Mouse (Mus musculus) right cerebral cortex, adult 18-20 months (tissue): ENCODE data around the gene Nyx.
"Not testable (repeated sequence)": the region's sequence is repeated elsewhere in the genome, so short reads cannot be mapped to it uniquely, and the experiment has no call there.

ENCODE experiments used
- DNase-seq: peaks from one replicate; pipeline ENCODE4 v3.0.0; 2022; ENCODE audit warnings: mixed read lengths

The Nyx gene

DNA sequence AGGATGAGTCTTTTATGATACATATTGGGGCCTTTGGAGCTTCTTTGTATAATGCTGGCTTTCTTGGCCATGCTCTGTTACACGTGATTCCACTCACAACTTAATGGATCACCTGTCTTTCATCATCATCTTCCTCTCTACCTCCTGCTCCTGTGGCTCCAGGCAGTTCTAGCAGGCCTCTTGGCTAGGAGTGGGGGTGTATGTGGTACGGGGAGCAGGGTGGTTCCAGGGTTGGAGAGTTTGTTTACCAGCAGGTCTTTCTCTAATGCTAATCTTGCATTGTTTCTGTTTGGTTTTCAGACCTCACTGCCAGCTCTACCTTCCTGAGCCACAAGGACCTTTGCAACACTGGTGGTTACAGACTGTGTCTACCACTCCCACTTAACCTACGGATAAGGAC is at the start of gene Nyx:
Gene Nyx, plus strand, starts transcription at position 301 of the 400 bp plus-strand sequence.
- DNase-seq: no peak

DNA sequence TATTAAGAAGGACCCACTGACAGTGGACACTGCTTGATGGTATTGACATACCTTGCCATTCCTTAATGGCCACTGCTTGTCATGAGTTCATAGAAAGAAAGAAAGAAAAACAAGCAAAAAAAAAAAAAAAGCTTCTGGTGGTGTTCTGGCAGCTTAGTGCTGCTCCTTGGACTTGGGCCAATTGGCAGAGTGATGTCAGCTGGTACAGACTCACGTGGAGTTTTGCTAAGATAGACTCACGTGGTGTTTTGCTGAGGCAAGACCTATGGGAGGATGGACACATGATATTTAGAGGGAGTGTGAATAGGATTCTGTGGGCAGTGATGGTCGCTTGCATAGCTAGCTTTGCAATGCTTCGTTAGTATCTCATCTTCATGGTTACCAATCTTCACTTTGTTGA is 43.9 kb upstream of the Nyx start:
- DNase-seq: no peak

DNA sequence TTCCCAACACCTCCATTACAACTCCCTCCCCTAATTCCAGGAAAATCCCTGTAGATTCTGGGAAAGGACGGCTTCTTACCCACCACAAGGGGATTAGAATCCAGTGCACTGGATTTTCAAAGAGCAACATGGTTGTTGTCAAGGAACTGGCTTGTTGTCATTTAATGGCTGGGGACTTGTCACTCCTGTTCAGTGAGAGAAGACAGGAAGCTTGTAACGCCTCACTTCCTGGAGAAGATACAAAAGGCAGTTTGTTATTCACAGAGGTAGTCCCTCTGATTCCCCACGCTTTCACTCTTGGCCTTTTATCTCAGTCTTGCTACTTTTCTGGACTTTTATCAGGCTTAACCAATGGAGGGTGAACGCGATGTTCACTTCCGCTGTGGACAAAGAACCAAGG is 34.5 kb upstream of the Nyx start:
- DNase-seq: no peak

DNA sequence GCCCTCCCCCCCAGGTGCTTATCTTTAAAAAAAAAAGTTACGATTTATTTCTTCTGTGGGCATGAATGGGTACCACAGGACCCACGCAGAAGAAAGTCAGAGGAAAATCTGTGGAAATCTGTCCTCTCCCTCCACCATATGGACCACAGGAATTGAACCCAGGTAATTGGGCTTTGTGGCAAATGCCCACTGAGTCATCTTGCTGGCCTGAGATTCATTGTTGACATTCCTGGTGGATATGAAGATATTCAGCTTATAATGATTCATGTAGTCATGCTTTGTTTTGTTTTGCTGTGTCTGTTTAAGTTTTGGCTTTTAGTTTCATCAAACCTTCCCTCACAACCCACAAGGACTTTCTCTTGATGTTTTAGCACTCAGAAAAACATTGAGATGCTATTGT is 29.9 kb upstream of the Nyx start:
- not testable (repeated sequence) for DNase-seq

DNA sequence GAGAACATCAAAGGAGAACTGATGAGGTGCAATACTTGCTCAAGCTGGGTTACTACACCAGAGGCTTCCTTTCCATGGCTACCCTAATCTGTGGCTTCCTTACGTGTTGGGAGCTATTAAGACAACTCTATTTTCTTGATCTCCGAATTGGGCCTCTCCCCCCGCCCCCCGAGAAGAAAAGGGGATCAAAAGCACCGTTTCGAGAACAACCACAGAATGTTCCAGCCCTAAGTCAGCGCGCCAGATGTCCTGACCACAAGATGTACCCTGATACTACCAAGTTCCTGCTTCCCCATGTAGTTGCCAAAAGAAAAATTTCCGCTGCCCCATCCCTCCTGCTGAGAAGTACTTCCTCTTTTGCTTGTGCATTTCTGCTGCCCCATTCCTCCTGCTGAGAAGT is 9.4 kb upstream of the Nyx start:
- DNase-seq: not testable (repeated sequence)

DNA sequence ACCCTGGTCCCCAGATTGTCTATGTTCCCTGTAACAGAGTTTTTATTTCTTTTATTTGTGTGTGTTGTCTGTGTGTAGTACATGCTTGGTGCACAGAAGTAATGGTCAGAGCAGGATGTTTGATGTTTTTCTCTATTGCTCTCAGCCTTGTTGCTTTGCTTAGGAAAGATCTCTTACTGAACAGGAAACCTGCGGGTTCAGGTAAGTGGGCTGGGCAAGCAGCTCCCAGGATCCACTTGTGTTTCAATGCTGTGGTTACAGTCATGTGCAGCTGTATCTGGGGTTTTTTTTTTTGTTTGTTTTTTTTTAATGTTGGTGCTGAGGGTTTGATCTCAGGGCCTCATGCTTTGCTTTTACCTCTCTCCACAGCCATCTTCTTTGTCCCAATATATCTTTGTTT is 7.1 kb upstream of the Nyx start:
- DNase-seq: no peak

DNA sequence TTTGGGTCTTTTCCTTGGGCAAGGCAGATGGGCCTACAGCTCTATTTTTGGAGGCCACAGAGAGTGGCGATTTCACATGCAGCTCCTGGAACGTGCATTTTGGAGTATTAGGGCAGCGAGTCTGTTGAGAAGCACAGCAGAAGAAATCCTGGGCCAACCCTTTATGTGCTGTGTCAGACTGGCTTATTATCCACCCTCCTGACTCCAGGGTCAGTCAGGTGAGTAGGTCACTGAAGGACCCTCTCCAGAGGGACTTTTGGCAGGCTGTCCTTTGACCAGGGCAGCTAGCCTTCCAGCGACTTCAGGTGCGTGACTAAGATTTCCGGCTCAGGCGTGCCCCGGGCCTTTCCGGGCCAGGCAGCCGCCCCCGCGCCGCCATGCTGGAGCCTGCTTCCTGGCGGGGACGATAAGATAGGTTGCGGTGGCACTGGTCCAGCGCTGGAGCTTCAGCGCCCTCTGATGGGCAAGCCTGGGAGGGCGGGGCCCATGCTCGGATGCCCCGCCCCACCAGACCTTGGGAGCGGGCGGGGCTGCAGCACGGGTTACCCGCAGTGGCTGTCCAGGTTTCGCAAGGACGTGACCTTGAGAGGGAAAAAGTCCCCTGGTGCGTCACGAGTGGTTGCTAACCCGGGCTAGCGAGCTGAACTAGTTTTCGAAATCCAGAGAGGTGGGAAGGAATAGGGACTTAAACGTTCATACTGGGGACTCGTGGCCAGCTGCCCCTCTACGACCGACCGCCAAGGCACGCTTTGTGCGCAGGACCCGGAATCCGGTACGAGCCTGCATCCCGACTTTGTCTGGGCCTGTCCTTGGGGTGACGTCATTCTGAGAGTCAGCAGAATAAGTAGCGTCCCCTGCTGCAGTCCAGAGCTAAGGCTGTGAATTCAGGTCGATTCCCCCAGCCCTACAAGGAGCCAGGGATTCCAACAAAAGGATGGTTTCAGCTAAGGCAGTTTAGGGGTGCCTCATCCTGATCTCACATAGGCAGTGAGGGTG is 4.3 kb upstream of the Nyx start:
- peak; percentile 81 for DNase-seq

DNA sequence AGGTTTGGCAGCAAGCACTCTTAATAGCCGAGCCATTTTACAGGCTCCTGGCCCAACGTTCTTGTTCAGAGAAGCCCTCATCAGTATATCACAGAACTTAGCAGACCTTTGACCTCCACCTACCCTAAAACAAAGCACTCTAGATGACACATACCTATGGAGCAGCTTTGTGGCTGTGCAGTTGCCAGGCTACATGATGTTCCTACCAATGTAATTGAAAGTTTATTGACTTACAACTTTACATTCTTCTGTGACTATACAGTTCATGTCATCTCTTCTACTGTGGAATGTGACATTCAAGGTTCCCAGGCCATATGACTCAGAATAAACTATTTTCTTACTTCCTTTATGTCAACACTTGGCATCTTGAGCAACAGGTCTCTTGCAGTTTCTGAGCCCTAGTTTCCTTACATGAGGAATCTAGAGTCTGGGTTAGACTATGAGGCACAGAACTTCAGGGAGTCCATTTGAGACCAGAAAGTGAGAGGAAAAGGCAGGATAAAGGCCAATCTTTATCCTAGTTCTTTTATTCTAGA is 2.9 kb upstream of the Nyx start:
- no peak for DNase-seq

DNA sequence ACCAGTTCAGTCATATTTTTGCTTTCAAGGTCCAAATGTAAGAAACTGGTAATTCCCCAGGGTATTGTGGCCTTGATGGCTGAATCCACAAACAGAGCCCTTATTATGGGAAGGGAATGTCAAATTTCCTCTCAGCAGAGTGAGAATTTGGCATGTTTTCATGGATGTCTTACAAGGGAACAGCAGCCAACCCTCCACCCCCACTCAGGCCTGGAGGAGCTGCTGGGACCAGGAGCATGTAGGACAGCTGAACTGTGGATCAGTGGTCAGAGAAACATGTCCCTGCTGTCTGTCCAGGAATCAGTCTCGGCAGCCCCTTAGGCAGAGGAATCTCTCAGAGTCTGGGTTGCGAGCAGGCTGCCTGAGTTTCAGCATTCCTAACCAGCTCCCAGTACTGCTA is 771 bp downstream of the Nyx start:
- DNase-seq: no peak

DNA sequence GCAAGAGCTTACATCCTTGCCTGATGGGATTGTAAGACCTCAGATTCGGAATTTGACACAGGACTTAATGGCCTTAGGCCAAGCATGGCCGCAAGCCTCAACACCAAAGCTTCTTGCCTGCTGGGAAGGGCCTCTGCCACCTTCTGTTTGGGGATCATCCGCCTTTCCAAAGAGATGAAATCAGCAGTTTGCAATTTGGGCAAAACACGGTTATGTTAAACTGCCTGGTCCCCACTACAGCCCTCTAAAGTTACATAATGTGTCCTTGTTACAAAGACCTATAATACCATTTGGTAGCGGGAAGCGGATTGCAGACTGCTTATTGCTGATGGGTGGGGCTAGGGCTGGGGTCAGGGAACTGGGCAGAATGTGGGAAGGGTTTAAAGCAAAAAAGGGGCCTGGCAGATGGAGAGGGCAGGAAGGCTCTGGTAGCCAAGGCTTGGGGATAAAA is 1.2 kb downstream of the Nyx start:
- DNase-seq: no peak

DNA sequence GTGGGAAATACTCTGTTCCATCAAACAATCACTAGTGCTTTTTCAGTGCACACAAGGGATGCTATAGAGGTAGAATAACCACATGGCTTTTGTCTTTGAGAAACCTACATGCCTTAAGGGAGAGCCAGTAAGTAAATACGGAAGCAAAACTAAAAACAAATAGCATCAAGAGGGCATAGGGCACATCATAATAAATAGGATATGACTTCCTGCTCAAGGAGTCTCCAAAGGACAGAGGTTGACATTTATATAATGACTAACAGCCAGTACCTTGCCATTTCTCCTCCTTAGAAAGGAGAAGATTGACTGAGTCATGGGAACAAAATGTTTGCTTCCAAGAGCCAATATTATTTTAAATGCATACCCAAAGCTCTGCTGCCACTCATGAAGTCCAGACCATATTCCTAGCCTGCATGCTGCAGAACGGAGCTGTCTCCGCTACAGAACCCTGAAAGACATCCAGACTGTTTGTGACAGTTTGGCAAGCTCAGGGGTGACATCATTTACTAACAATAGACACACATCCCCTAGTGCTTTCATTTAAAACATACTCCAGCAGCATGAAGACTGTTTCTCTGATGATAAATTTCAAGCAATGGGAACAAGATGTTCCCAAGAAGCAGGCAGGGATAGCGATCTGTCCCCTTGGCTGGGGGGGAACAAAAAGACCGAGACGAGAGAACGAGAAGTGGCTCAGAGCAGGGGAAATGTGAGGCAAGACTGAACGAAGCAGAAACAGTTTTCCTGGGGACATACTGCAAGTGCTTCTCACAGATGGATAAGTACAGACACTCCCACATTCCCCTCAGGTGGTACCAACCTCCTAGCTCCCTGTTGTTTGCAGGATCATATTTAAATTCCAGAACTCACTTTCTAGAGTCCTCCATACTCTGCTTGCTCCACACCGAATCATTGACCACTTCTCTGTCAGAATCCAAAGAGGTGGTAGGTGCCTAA is 3.5 kb downstream of the Nyx start:
- peak; percentile 59 for DNase-seq

DNA sequence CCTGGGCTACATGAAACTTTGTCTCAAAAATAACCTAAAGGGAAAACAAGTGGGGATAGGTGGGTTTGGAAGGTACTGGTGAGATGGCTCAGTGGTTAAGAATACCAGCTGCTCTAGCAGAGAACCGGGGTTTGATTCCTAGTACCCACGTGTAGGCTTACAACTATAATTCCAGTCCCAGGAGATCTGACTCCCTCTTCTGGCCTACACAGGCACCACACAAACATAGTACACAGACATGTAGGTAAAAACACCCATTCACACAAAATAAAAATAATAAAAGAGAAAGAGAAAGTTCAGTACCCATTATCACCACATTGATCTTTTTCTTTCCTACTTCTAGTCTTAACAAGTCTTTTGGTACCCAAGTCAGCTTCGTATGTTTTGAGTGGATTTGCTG is 6.0 kb downstream of the Nyx start:
- DNase-seq: no peak

DNA sequence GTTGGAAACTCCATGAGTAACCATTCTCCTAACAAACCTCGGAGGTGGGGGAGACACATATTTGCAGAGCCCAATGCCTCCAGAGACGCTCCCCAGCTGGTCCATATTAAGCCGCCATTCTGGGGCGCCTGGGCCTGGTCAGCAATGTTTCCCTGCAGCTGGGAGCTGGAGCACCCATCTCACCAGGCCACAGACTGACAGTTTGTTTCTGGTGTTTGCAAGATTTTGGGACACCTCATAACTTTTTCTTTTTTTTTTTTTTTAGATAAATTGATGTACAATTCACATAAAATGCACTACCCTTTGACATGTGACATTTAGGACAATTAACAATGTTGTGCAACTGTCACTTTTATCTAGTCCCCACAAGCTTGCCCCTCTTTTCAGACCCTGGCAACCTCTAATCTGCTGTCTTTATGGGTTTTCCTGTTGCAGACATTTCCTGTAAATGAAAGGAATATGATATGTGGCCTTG is 6.9 kb downstream of the Nyx start:
- no peak for DNase-seq

DNA sequence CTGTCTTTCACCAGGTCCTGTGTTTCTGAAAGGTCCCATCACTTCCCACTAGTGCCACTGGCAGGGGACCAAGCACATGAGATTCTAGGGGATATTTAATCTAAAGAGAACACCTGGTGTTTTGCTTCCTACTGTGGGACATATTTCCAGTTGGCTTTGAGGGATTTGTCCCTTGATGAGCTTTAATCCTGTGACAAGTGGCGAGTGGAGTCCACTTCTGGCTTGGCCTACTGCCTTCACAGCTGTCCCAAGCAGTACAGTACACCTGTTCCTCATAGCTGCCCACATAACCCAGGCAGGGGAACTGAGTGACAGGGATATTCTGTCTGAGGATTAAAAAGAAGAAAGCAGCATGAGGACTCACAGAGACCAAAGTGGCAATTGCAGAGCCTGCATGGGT is 9.5 kb downstream of the Nyx start:
- no peak for DNase-seq

DNA sequence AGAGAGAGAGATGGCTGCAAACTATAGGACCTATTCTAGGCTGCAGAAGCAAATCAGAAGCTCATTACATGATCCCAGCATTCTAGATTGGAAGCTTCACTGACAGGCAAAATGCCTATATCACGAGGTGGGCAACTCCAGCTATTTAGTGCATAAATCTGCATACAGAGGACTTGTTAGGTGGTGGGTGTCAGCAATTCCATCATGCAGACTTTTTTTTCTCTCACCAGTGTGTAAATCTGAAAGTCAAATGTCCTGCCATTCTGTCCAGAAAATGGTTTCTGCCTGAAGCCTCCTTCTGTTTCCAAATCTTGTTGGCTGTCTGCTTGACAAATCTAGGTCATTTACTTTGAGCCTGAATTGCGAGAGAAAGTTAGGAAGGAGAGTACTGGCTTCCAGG is 11.7 kb downstream of the Nyx start:
- DNase-seq: no peak

DNA sequence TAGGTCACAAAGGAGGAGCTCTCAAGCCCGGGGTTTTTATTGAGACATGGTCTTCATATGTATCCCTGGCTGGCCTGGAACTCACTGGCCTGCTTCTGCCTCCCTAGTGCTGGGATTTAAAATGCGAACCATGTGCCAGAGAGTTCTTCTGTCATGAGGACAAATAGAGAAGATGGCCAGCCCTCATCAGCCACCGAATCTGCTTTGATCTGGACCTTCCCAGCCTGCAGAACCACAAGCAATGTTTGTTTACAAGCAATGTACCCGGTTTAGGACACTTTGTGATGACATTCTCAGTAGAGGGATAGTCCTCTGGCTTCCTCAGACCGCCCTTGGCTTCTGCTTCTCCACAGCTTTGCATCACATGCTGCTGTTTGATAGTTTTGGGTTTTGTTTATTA is 12.4 kb downstream of the Nyx start:
- DNase-seq: no peak

DNA sequence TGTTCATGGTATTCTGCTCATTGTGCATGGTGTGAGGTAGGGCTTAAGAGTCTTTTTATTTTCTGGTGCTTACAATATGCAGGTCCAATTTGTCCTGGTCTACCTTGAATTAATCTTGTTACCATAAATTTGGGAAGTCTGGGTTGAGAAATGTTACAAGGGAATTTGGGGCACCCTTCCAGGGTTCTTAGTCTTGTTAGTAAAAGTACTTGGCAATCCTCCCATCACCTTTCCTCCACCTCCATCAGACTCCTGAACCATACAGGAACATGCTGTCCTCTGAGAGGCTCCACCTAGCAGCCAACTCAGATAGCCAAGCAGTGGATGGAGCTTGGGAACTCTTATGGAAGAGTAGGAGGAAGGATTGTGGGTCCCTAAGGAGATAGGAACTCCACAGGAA is 13.7 kb downstream of the Nyx start:
- DNase-seq: no peak

DNA sequence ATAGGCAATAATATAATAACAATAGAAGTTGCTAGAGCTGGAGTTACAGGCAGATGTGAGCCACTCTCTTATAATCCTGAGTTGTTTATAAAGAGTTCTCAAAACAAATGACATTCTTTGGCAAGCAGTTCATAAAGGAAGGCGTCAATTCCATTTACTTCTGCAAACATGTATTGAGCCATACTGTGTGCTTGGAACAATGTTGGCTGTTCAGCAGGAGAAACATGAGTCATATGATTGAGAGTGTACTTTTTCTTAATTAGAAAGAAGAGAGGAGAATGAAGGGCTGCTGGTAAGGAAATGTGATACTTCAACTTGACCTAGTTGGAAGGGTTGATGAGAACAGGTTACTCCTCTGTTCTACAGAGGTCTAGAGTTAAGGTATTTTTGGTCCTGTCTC is 16.7 kb downstream of the Nyx start:
- DNase-seq: no peak

DNA sequence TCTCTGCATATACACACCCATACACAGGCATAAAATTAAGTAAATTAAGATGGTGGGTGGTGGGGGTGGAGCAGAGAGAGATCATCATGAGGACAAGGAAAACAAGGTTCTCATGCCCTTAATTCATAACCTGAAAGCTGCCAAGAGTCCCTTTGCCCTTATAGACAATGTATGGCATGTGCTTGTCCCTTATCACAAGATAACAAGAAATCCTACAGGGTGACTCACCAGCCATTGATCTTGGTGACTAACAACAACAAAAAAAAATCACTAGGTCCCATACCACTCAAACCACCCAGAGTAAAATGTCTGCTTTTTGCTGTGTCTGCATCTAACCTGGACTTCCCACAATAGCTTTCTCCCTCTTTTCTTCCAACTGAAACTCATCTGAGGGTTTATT is 18.5 kb downstream of the Nyx start:
- DNase-seq: no peak

DNA sequence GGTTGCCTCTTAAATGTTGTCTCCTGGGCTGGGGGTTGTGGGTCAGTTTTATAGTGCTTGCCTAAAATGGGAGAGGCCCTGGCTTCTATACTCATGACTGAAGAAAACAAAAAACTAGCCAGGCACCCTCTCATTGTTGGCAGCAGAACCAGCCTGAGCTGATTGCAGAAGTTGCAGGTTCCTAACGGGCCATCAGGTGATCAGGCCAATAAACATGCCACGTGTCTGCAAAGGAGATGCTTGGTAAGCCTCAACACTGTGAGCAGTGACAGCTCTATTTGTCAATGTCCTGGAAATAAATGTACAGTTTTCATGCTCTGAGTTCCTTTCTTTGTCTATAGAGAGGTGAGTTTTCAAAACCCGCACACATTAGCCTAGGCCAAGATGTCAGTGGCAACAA is 23.1 kb downstream of the Nyx start:
- DNase-seq: no peak

DNA sequence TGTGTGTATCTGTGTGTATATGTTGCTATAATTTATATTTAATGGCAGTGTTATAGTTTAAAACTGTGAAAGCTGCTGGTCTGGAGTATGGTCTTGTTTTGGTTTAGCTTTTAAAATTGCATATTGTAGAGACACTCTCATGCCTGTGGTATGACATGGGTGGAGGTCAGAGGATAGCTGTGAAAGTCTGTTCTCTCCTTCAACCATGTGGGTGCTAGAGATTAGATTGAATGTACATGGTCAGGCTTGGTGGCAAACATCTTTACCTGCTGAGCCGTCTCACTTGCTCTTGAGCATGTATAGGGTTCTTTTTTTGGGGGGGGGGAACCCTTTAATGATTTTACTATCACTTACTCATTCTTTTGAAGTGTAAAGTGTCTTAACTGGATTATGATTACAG is 23.9 kb downstream of the Nyx start:
- no peak for DNase-seq

DNA sequence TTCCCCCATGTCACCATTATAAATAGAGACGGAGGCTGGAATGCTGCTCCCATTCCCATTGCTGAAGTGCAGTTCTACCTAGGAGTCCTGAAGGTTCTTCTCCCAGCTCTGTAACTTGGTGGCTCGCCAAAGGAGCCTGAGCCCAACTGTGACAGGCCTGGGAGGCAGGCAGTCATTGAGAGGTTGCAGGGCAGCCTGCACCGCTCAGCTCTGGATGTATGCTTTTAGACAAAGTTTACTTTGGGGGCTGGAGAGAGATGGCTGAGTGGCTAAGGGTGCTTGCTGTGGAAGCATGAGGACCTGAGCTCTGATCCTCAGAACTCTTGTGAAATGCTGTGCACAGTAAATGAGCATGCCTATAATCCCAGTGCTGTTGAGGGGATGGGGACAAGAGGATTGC is 25.0 kb downstream of the Nyx start:
- DNase-seq: no peak

DNA sequence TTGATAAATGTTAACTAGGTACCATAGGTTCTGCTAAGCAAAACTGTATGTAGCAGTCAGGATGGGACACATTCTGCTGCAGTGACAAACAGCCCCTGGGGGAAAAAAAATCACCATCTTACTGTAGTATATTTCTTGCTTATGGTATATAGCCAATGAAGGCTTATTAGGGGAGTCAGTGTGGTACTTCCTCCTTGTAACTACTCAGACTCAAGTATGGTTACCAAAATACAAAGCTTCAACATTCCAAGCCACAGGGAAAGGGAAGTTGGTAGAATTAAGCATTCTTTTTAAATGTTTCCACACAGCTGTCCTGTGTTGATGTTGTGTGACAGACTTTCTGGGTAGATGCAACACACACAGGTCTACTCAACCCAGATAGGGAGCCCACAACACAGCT is 27.0 kb downstream of the Nyx start:
- no peak for DNase-seq
